Mouse (Mus musculus) thymus, adult 2 months (tissue): ENCODE data around the gene Ikbip. TPM values are rescaled to one million over a fixed set of nuclear protein-coding genes. Genes with fewer than 3 reads are reported as not detected.
A peak's percentile ranks its signal among the peaks of the same experiment; 100 is the strongest.

Source experiments
- DNase-seq: peaks from one replicate; pipeline ENCODE4 v3.0.0; 2021
- H3K27ac ChIP-seq: fragments of 200-500 bp; 2 replicates; pipeline ENCODE4 v1.5.1; 2012; ENCODE audit warnings: low read length, control low read depth; ENCODE audit not compliant: control insufficient read depth, insufficient read depth
- H3K27me3 ChIP-seq: fragments of 200-500 bp; 2 replicates; pipeline ENCODE4 v1.6.1; 2012; ENCODE audit warnings: mild to moderate bottlenecking, low read length, moderate library complexity, mixed read lengths; ENCODE audit not compliant: control insufficient read depth, insufficient read depth
- H3K36me3 ChIP-seq: fragments of 200-500 bp; 2 replicates; pipeline ENCODE4 v1.6.1; 2012; ENCODE audit warnings: mild to moderate bottlenecking, low read length, moderate library complexity; ENCODE audit not compliant: control insufficient read depth, insufficient read depth
- H3K4me1 ChIP-seq: fragments of 200-500 bp; replicated peaks from 2 replicates; pipeline ENCODE4 v1.6.1; 2012; ENCODE audit warnings: low read length; ENCODE audit not compliant: control insufficient read depth, insufficient read depth
- H3K4me3 ChIP-seq: fragments of 200-500 bp; 2 replicates; pipeline ENCODE4 v1.5.1; 2012; ENCODE audit warnings: mild to moderate bottlenecking, low read length, control low read depth, moderate library complexity; ENCODE audit not compliant: control insufficient read depth, insufficient read depth
- CTCF ChIP-seq: fragments of 200-500 bp; IDR thresholded peaks from 2 replicates; pipeline ENCODE4 v1.5.1; 2012; ENCODE audit warnings: mild to moderate bottlenecking, control low read depth, low read length, moderate library complexity, borderline replicate concordance; ENCODE audit not compliant: control insufficient read depth, poor library complexity, insufficient read depth; ENCODE audit errors: extremely low read depth
- POLR2A ChIP-seq: fragments of 200-500 bp; IDR thresholded peaks from 2 replicates; pipeline ENCODE4 v1.6.1; 2012; ENCODE audit warnings: mild to moderate bottlenecking, low read length, control low read depth, moderate library complexity; ENCODE audit not compliant: control insufficient read depth, poor library complexity, insufficient read depth; ENCODE audit errors: extremely low read depth
- WGBS: fragments of 180-500 bp; shearing (Covaris S2); methylation state at CpG from one replicate; pipeline ENCODE4 v1.1.7; 2018; 5-methylcytosine and 5-hydroxymethylcytosine counted together
- polyA plus RNA-seq: library from polyadenylated mRNA; depleted of rRNA; stranded (reverse); fragments of >200 nt; gene quantifications from 2 replicates; pipeline ENCODE4 v1.2.3, GENCODE M21; 2012

The Ikbip gene
- polyA plus RNA-seq, 1 experiment: 0.93 TPM

DNA sequence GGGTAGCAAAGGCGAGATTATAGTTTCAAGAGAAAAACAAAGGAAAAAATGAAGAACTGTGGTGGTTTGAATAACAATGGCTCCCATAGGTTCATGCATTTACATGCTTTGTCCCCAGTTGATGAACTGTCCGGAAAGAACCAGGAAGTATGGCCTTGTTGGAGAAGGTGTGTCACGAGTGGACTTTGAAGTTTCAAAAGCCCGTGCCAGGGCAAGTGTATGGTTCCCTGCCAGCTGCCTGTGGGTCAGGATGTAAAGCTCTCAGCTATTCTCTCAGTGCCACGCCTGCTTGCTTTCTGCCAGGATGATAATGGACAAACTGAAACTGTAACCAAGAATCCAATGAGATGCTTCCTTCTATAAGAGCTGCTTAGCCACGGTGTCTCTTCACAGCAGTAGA lies 20.4 kb upstream of the Ikbip start:
- WGBS: 96% methylated on average over 6 of the region's 6 CpGs

DNA sequence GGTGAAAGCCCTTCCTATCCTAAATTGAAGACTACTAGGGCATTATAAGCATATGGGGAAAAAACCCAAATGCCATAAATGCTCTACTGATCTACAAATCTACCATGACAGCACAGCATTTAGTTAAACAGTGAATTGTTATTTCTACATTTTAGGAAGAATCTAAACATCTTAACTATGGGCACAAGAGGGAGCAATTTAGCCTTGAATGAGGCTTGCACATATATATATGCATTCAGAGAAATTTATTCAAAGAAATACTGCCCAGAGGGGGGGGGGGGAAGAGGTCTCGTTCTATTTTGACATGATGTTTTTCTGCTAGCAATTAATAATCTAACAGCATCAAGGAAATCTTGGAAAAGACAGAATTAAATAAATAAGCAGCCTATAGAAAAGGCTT lies 11.0 kb upstream of the Ikbip start:
- H3K36me3 ChIP-seq: peaks cover 18% of the 10 kb centered on the region
- no peak for TF ChIP-seq CTCF
- no peak for TF ChIP-seq POLR2A
- H3K4me3 ChIP-seq: no peak overlapping the region
- DNase-seq: no peak
- no peaks in the 10 kb centered on the region for H3K27me3 ChIP-seq
- H3K27ac ChIP-seq: no peak overlapping the region
- no peaks in the 10 kb centered on the region for H3K4me1 ChIP-seq
- WGBS: 52% methylated on average over 1 of the region's 1 CpGs

More for the DNA sequence above, 20.4 kb upstream of the Ikbip start:
- H3K4me1 ChIP-seq: no peaks in the 10 kb centered on the region
- H3K4me3 ChIP-seq: no peak overlapping the region
- H3K27me3 ChIP-seq: no peaks in the 10 kb centered on the region
- H3K27ac ChIP-seq: no peak overlapping the region
- peaks cover 48% of the 10 kb centered on the region for H3K36me3 ChIP-seq
- TF ChIP-seq POLR2A: no peak
- no peak for TF ChIP-seq CTCF
- no peak for DNase-seq

- H3K27me3 ChIP-seq: no peaks in the 10 kb centered on the region
- WGBS: 97% methylated on average over 3 of the region's 3 CpGs
- H3K36me3 ChIP-seq: peaks cover 18% of the 10 kb centered on the region
- no peak for DNase-seq
- H3K27ac ChIP-seq: no peak overlapping the region
- H3K4me3 ChIP-seq: no peak overlapping the region
- no peaks in the 10 kb centered on the region for H3K4me1 ChIP-seq
- no peak for TF ChIP-seq POLR2A
- TF ChIP-seq CTCF: no peak
Measured at GRCm38 (mm10) chr10:91073345-91073744, 9.4 kb upstream of the Ikbip start.

GRCm38 (mm10) chr10:91076667-91077066 lies 6.1 kb upstream of the Ikbip start:
- Histone ChIP-seq H3K36me3 (peaks cover 21% of the 10 kb centered on the region), H3K27ac (no peak overlapping the region), H3K4me3 (no peak overlapping the region), H3K27me3 (no peaks in the 10 kb centered on the region), H3K4me1 (no peaks in the 10 kb centered on the region)
- no peak for DNase-seq
- TF ChIP-seq POLR2A (no peak), CTCF (no peak)
- 67% methylated on average over 2 of the region's 2 CpGs for WGBS

- Histone ChIP-seq H3K27ac (no peak overlapping the region), H3K4me3 (no peak overlapping the region), H3K36me3 (peaks cover 12% of the 10 kb centered on the region), H3K4me1 (peaks cover 3% of the 10 kb centered on the region; the same call in 1 of the 2 replicates), H3K27me3 (no peaks in the 10 kb centered on the region)
- 43% methylated on average over 5 of the region's 5 CpGs for WGBS
- TF ChIP-seq CTCF: no peak
- TF ChIP-seq POLR2A: no peak
- no peak for DNase-seq
Measured at GRCm38 (mm10) chr10:91080540-91080939, 2.2 kb upstream of the Ikbip start.

DNA sequence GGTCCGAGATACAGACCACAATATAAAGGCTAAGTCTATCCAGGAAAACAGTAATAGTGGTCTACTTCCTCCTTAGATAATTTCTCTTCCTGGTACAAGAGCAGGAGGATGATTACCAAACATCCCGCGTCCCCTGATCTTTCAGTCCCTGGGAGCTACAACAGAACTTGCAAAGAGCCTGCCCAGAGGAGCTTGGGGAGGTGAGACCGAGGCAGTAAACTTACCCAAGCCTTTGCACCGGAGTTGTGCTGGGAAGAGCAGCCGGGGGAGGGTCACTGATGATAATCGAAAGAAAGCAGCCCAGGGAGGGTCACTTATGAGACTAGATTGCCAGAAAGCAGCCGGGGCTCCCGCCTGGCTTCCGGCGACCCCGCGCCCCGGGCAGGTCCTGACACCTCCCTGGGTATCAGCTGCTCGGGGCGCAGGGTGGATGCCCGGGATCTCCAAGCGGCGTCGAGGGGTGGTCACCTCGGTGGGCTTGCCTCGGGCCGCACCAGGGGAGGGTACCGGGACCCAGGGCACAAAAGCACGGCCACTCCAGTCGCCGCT lies 707 bp upstream of the Ikbip start:
- WGBS: under 1% methylated on average over 27 of the region's 27 CpGs
- DNase-seq: no peak
- Histone ChIP-seq H3K36me3 (peaks cover 12% of the 10 kb centered on the region), H3K27ac (peak overlapping the region; percentile 18; the same call in 1 of the 2 replicates), H3K27me3 (no peaks in the 10 kb centered on the region), H3K4me1 (peaks cover 3% of the 10 kb centered on the region; the same call in 1 of the 2 replicates), H3K4me3 (peak overlapping the region; percentile 87)
- TF ChIP-seq POLR2A: no peak
- no peak; the same call in 1 of the 2 replicates for TF ChIP-seq CTCF
